Mouse (Mus musculus) myocyte (in vitro differentiated cells): Measurements from ENCODE around the gene Rgs1.

Experiments used
- MYOG ChIP-seq, 3 experiments: IDR thresholded peaks; one replicate each; pipeline ENCODE4 v1.6.1; 2011; ENCODE audit warnings: control low read depth in 2 of 3, low read depth in 2 of 3, mild to moderate bottlenecking in 2 of 3; ENCODE audit not compliant: insufficient read length in 2 of 3, control insufficient read depth in 1 of 3, insufficient read depth in 1 of 3
- USF1 ChIP-seq: IDR thresholded peaks from one replicate; pipeline ENCODE4 v1.6.1; 2011; ENCODE audit warnings: low read depth, mild to moderate bottlenecking, control low read depth, moderate library complexity

DNA sequence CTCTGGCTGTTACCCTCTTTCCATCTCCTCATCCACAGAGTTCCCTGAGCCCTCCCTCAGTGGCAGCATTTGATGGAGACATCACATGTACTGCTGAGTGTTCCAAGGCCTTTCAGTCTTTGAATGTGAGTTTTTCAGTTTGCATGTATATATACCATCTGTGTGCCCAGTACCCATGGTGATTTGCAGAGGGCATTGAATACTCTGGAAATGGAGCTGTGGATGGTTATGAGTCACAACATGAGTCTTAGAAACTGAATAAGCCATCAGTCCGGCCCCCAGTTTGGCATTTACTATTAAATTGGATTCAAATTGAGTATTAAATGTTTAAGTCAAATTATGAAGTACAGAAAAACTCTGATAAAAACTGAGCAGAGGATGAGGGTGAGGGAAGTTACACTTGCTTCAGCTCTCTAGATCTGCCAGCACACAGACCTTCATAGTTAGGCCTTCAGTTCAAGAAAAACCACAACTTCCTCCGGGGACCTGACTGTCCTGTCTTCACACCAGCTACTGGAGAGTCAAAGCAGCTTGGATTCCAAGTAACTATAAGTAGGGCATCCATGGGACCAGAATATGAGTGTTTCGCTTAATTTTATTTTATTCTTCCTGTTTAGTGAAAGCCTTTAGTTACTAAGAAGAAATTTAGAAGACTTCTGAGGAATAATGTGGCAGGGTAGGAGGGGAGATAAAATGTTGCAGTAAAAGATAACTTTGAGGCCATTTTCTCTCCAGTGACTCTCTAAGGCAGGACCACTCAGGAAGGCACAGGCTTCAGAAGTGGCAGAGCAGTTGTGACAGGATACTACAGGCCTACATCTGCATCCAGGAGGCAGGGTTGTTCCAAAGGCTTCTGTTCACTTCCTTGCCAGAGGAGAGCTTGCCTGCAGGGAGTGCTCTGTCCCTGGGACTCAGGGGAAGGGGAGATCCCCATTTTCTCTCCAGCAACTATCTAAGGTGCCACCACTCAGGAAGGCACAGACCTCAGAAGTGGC is 34.3 kb upstream of the Rgs1 start:
- no peak for TF ChIP-seq USF1
- TF ChIP-seq MYOG (IDR thresholded peaks at IDR 0.05; ENCODE audit: control insufficient read depth in 1 of 3, insufficient read depth in 1 of 3, insufficient read length in 2 of 3, low read depth in 2 of 3) = no peak
